Mouse (Mus musculus) spleen, embryonic (tissue): Measurements from ENCODE around the gene 9430097D07Rik.

Experiments used
- CTCF ChIA-PET: fragments of 350-600 bp; sonication (Branson Sonifier 250); formaldehyde crosslinking; loops from one replicate; lab custom pipeline; 2022; lab: Charles Lee

Gene 9430097D07Rik

GRCm38 (mm10) chr2:32536086-32536633 lies 39.3 kb downstream of the 9430097D07Rik start:
- CTCF ChIA-PET, result interaction anchor here (1.2 to 2.5 kb wide), 2 partner anchors 16 to 47 kb away, joined by 3 to 7 read pairs; no protein-coding TSS in a partner anchor

GRCm38 (mm10) chr2:32535501-32535991 lies 39.9 kb downstream of the 9430097D07Rik start:
- CTCF ChIA-PET, result no interaction called here

GRCm38 (mm10) chr2:32534733-32535471 lies 40.6 kb downstream of the 9430097D07Rik start, which contains the start of gene Fam102a:
Gene Fam102a (plus strand): TSS chr2:32535332.
- CTCF ChIA-PET, result interaction anchor here (0.9 to 1.3 kb wide), 2 partner anchors 39 to 44 kb away, joined by 3 to 4 read pairs; no protein-coding TSS in a partner anchor

- CTCF ChIA-PET, result interaction anchor here (0.9 to 1.3 kb wide), 2 partner anchors 39 to 43 kb away, joined by 3 to 4 read pairs; no protein-coding TSS in a partner anchor
Observed at GRCm38 (mm10) chr2:32534061-32534732, 41.3 kb downstream of the 9430097D07Rik start.

- CTCF ChIA-PET, result no interaction called here
Observed at GRCm38 (mm10) chr2:32533163-32533562, 42.3 kb downstream of the 9430097D07Rik start.

GRCm38 (mm10) chr2:32530479-32530878 lies 45.0 kb downstream of the 9430097D07Rik start:
- CTCF ChIA-PET, result no interaction called here

- CTCF ChIA-PET, result no interaction called here
Observed at GRCm38 (mm10) chr2:32528326-32528725, 47.2 kb downstream of the 9430097D07Rik start.

- CTCF ChIA-PET, result no interaction called here
Observed at GRCm38 (mm10) chr2:32527468-32527966, 48.0 kb downstream of the 9430097D07Rik start.

GRCm38 (mm10) chr2:32525816-32526215 lies 49.7 kb downstream of the 9430097D07Rik start:
- CTCF ChIA-PET, result no interaction called here

GRCm38 (mm10) chr2:32524536-32525031 lies 50.9 kb downstream of the 9430097D07Rik start:
- CTCF ChIA-PET, result no interaction called here
